Comparison of ENCODE assay signal across 8 mouse cellular contexts in genomic region chr3:97609201-97609844, GRCm38 (mm10). TPM values are rescaled to one million over a fixed set of nuclear protein-coding genes. Genes with fewer than 3 reads are reported as not detected.
A peak's percentile ranks its signal among the peaks of the same experiment; 100 is the strongest.
DNase-seq lines count a peak whose midpoint lies in the region; ATAC-seq and TF ChIP-seq lines count a peak whose summit lies in the region.

No protein-coding gene starts in this region.

- H3K27ac ChIP-seq in gastrocnemius, adult 2 months, result peak overlapping the region; percentile 96
- H3K27ac ChIP-seq in forebrain, embryonic 14.5 days (ENCODE audit: low read depth, low read length), result no peak overlapping the region; the same call in 1 of the 2 replicates
- H3K27ac ChIP-seq in intestine, postnatal 0 days (ENCODE audit: low read depth, low read length), result peak overlapping the region; percentile 87
- peak overlapping the region; percentile 92 for H3K27ac ChIP-seq in lung, embryonic 15.5 days

- H3K9me3 ChIP-seq in forebrain, embryonic 14.5 days (replicated peaks; ENCODE audit: control insufficient read depth, low read length), result no peaks in the 10 kb centered on the region
- H3K9me3 ChIP-seq in intestine, postnatal 0 days (ENCODE audit: control insufficient read depth), result no peaks in the 10 kb centered on the region
- H3K9me3 ChIP-seq in lung, embryonic 15.5 days, result no peaks in the 10 kb centered on the region

- intact Hi-C loops in gastrocnemius, adult 2 months (cut with DNase I), result no loop called here
- intact Hi-C loops in gastrocnemius, postnatal 36 days (cut with DNase I), result no loop called here

- peak overlapping the region; percentile 46 for H3K4me2 ChIP-seq in forebrain, embryonic 14.5 days (ENCODE audit: low read length)
- H3K4me2 ChIP-seq in intestine, postnatal 0 days (replicated peaks; ENCODE audit: low read depth), result peak overlapping the region; percentile 94
- peak overlapping the region; percentile 75 for H3K4me2 ChIP-seq in lung, embryonic 15.5 days

- DNase-seq in gastrocnemius, adult 2 months, result peak; percentile 53
- DNase-seq in gastrocnemius, postnatal 36 days, result no peak
- peak; percentile 57 for DNase-seq in c-Kit-negative CD71-positive TER-119-positive erythroid progenitor cells, embryonic 14.5 days (ENCODE audit: low read depth, low spot score)
- DNase-seq in forebrain, embryonic 14.5 days (ENCODE audit: low spot score), result peak; percentile 4
- DNase-seq in retina, postnatal 1 day, result peak; percentile 35
- DNase-seq in right cerebral cortex, postnatal 4 days, result no peak

- H3K9ac ChIP-seq in forebrain, embryonic 14.5 days (ENCODE audit: low read length), result peak overlapping the region; percentile 87
- peak overlapping the region; percentile 78 for H3K9ac ChIP-seq in intestine, postnatal 0 days (ENCODE audit: low read depth, low read length)
- peak overlapping the region; percentile 77 for H3K9ac ChIP-seq in lung, embryonic 15.5 days

- 2% methylated on average over 20 of the region's 20 CpGs for WGBS in forebrain, embryonic 14.5 days
- WGBS in intestine, postnatal 0 days, result 2% methylated on average over 20 of the region's 20 CpGs
- 4% methylated on average over 20 of the region's 20 CpGs for WGBS in lung, embryonic 15.5 days

- H3K4me3 ChIP-seq in gastrocnemius, adult 2 months, result peak overlapping the region; percentile 91
- peak overlapping the region; percentile 74 for H3K4me3 ChIP-seq in forebrain, embryonic 14.5 days (ENCODE audit: low read depth, low read length)
- H3K4me3 ChIP-seq in intestine, postnatal 0 days (ENCODE audit: low read depth, low read length), result peak overlapping the region; percentile 85
- H3K4me3 ChIP-seq in lung, embryonic 15.5 days, result peak overlapping the region; percentile 68

- peak; percentile 41; the same call in 1 of the 2 replicates for TF ChIP-seq CTCF in gastrocnemius, adult 2 months (IDR thresholded peaks at IDR 0.05)
- TF ChIP-seq CTCF in intestine, postnatal 0 days (IDR thresholded peaks at IDR 0.05; ENCODE audit: low read depth), result peak; percentile 66

- H3K27me3 ChIP-seq in forebrain, embryonic 14.5 days (replicated peaks; ENCODE audit: control insufficient read depth, insufficient read depth, low read length), result no peaks in the 10 kb centered on the region
- H3K27me3 ChIP-seq in intestine, postnatal 0 days (replicated peaks; ENCODE audit: control insufficient read depth, insufficient read depth, low read length), result no peaks in the 10 kb centered on the region
- H3K27me3 ChIP-seq in lung, embryonic 15.5 days, result no peaks in the 10 kb centered on the region

- H3K36me3 ChIP-seq in forebrain, embryonic 14.5 days (ENCODE audit: control insufficient read depth, insufficient read depth, low read length), result no peaks in the 10 kb centered on the region
- no peaks in the 10 kb centered on the region for H3K36me3 ChIP-seq in intestine, postnatal 0 days (ENCODE audit: control insufficient read depth, insufficient read depth)
- no peaks in the 10 kb centered on the region for H3K36me3 ChIP-seq in lung, embryonic 15.5 days

- ATAC-seq in forebrain, embryonic 14.5 days, result no peak
- ATAC-seq in intestine, postnatal 0 days, result peak; percentile 3
- ATAC-seq in lung, embryonic 15.5 days (ENCODE audit: borderline replicate concordance, extremely low read depth, low FRiP score, low TSS enrichment), result no peak; the same call in none of the 2 replicates

- peaks cover 4% of the 10 kb centered on the region; the same call in 1 of the 2 replicates for H3K4me1 ChIP-seq in forebrain, embryonic 14.5 days (ENCODE audit: control insufficient read depth, insufficient read depth, low read length)
- no peaks in the 10 kb centered on the region for H3K4me1 ChIP-seq in intestine, postnatal 0 days (replicated peaks; ENCODE audit: control insufficient read depth, insufficient read depth, low read length)
- H3K4me1 ChIP-seq in lung, embryonic 15.5 days, result peaks cover 13% of the 10 kb centered on the region; the same call in 1 of the 2 replicates

RNA-seq across cellular contexts. Expression of gene Chd1l, which starts 0.7 kb away (rescaled TPM):
- total RNA-seq in gastrocnemius, adult 2 months (2021), result 10 to 100 TPM; 10.6 to 11.5 TPM
- total RNA-seq in gastrocnemius, postnatal 36 days (2021), result 10 to 100 TPM in 1 of 2 experiments, 1 to 10 TPM in 1; 9.6 to 10.4 TPM
- polyA plus RNA-seq in forebrain, embryonic 14.5 days (2014; fragmentation: Nextera tagmentation; extraction: Ambion mirVana), result 6.2 and 6.8 TPM in 2 replicates
- 9.0 and 9.9 TPM in 2 replicates for polyA plus RNA-seq in intestine, postnatal 0 days (2015; fragmentation: Nextera tagmentation; extraction: Ambion mirVana)
- 17.3 and 18.2 TPM in 2 replicates for polyA plus RNA-seq in lung, embryonic 15.5 days (2015; fragmentation: Nextera tagmentation; extraction: Ambion mirVana)

RNA-seq across cellular contexts. Expression of gene Fmo5, which starts 19.3 kb away (rescaled TPM):
- total RNA-seq in gastrocnemius, adult 2 months (2021), result 1 to 10 TPM; 6.5 to 7.3 TPM
- total RNA-seq in gastrocnemius, postnatal 36 days (2021), result 1 to 10 TPM; 5.2 to 5.8 TPM
- 0.51 and 0.67 TPM in 2 replicates for polyA plus RNA-seq in forebrain, embryonic 14.5 days (2014; fragmentation: Nextera tagmentation; extraction: Ambion mirVana)
- 91.9 and 94.6 TPM in 2 replicates for polyA plus RNA-seq in intestine, postnatal 0 days (2015; fragmentation: Nextera tagmentation; extraction: Ambion mirVana)
- 3.0 and 3.2 TPM in 2 replicates for polyA plus RNA-seq in lung, embryonic 15.5 days (2015; fragmentation: Nextera tagmentation; extraction: Ambion mirVana)

RNA-seq across cellular contexts. Expression of gene Prkab2, which starts 48.7 kb away (rescaled TPM):
- 100 to 1,000 TPM; 137 to 243 TPM for total RNA-seq in gastrocnemius, adult 2 months (2021)
- 100 to 1,000 TPM; 178 to 198 TPM for total RNA-seq in gastrocnemius, postnatal 36 days (2021)
- 5.3 and 6.8 TPM in 2 replicates for polyA plus RNA-seq in forebrain, embryonic 14.5 days (2014; fragmentation: Nextera tagmentation; extraction: Ambion mirVana)
- 3.1 and 4.1 TPM in 2 replicates for polyA plus RNA-seq in intestine, postnatal 0 days (2015; fragmentation: Nextera tagmentation; extraction: Ambion mirVana)
- 4.9 and 5.1 TPM in 2 replicates for polyA plus RNA-seq in lung, embryonic 15.5 days (2015; fragmentation: Nextera tagmentation; extraction: Ambion mirVana)

Comparison
In these comparisons a context has a peak if more than half of its experiments do, and no peak if none do; other contexts are left out.
1. DNase-seq: peak in gastrocnemius, adult 2 months (single experiment), c-Kit-negative CD71-positive TER-119-positive erythroid progenitor cells, embryonic 14.5 days (single experiment), forebrain, embryonic 14.5 days (single experiment) and retina, postnatal 1 day (single experiment); none in gastrocnemius, postnatal 36 days (0 of 2) and right cerebral cortex, postnatal 4 days (single experiment).
2. RNA of gene Fmo5, which starts 19.3 kb away (polyA plus RNA-seq): 91.9 to 94.6 TPM in intestine, postnatal 0 days; 3.0 to 3.2 TPM in lung, embryonic 15.5 days and 0.51 to 0.67 TPM in forebrain, embryonic 14.5 days; every median in the first group is over 10 times any median in the second.
3. Peak in every context shown above with its lines, with median percentiles within 50 percentile points of each other: H3K4me3 ChIP-seq, H3K4me2 ChIP-seq and H3K9ac ChIP-seq.